Mouse (Mus musculus) cortical plate, adult 2 months (tissue): ENCODE results near the gene Map1b.

Experiments
- CTCF ChIP-seq: fragments of 200-500 bp; IDR thresholded peaks from 2 replicates; pipeline ENCODE4 v1.5.1; 2011; ENCODE audit warnings: mild to moderate bottlenecking, control low read depth, low read length; ENCODE audit not compliant: insufficient read depth; ENCODE audit errors: extremely low read depth
- POLR2A ChIP-seq: fragments of 200-500 bp; IDR thresholded peaks from 2 replicates; pipeline ENCODE4 v1.6.1; 2011; ENCODE audit warnings: mild to moderate bottlenecking, low read length, control low read depth; ENCODE audit not compliant: insufficient read depth; ENCODE audit errors: extremely low read depth

- TF ChIP-seq POLR2A (no peak), CTCF (no peak)
These were observed 66.8 kb downstream of the Map1b start for GRCm38 (mm10) chr13:99449547-99449946.
